Mouse (Mus musculus) brain, embryonic 14.5 days (tissue): Measurements from ENCODE around the gene Napb.

Source experiments
- CTCF ChIP-seq: fragments of 200-500 bp; IDR thresholded peaks from 2 replicates; pipeline ENCODE4 v1.5.1; 2012; ENCODE audit warnings: inconsistent platforms, mild to moderate bottlenecking, moderate library complexity, borderline replicate concordance; ENCODE audit not compliant: insufficient read depth, insufficient read length; ENCODE audit errors: extremely low read depth
- POLR2A ChIP-seq: fragments of 200-500 bp; IDR thresholded peaks from 2 replicates; pipeline ENCODE4 v1.6.1; 2012; ENCODE audit warnings: mild to moderate bottlenecking, inconsistent platforms, borderline replicate concordance; ENCODE audit not compliant: poor library complexity, insufficient read depth, insufficient read length, severe bottlenecking; ENCODE audit errors: extremely low read depth

GRCm38 (mm10) chr2:148712326-148712725, 19.9 kb downstream of the Napb start:
- TF ChIP-seq POLR2A: no peak
- no peak for TF ChIP-seq CTCF
